Mouse (Mus musculus): ENCODE measurements at regions not wholly inside any gene's neighbourhood (a gene's known extent, or its start where the extent isn't known, plus 50 kb on each side); places are given as distances from the start of the nearest gene placed in this dataset.

- no peak for DNase-seq
Measured at GRCm38 (mm10) chr7:69564432-69564831, 802.1 kb downstream of the Nr2f2 start.

- no peak for DNase-seq
Measured at GRCm38 (mm10) chr7:69554776-69555175, 805.7 kb upstream of the Arrdc4 start.

- no peak for DNase-seq
Measured at GRCm38 (mm10) chr7:69553981-69554380, 804.9 kb upstream of the Arrdc4 start.

GRCm38 (mm10) chr7:69536072-69536471 is 787.0 kb upstream of the Arrdc4 start:
- no peak for DNase-seq

- no peak for DNase-seq
Measured at GRCm38 (mm10) chr7:69513966-69514365, 764.9 kb upstream of the Arrdc4 start.

GRCm38 (mm10) chr7:69510389-69510788 is 761.3 kb upstream of the Arrdc4 start:
- no peak for DNase-seq

- no peak for DNase-seq
Measured at GRCm38 (mm10) chr7:69493062-69493930, 744.3 kb upstream of the Arrdc4 start.

GRCm38 (mm10) chr7:69490566-69491466 is 741.8 kb upstream of the Arrdc4 start:
- DNase-seq: peak; percentile 4

- DNase-seq: no peak
Measured at GRCm38 (mm10) chr7:69488630-69489029, 739.6 kb upstream of the Arrdc4 start.

- no peak for DNase-seq
Measured at GRCm38 (mm10) chr7:69487111-69487510, 738.1 kb upstream of the Arrdc4 start.

GRCm38 (mm10) chr7:69484552-69484951 is 735.5 kb upstream of the Arrdc4 start:
- DNase-seq: no peak

Measured in cerebellum, adult 9-11 months (tissue).